Mouse (Mus musculus) liver, embryonic 13.5 days (tissue): Measurements from ENCODE around the gene Stx1b. TPM values are rescaled to one million over a fixed set of nuclear protein-coding genes. Genes with fewer than 3 reads are reported as not detected.
A peak's percentile ranks its signal among the peaks of the same experiment; 100 is the strongest.

Experiments used
- ATAC-seq: fragments of 200-750 bp; cut with Nextera tagmentation; 2 replicates; pipeline ENCODE4 v1.8.0; 2017; ENCODE audit warnings: low read depth, mild to moderate bottlenecking, moderate number of reproducible peaks, moderate library complexity
- DNase-seq: peaks from one replicate; pipeline ENCODE4 v3.0.0; 2022
- H3K27ac ChIP-seq: fragments of 300-500 bp; sonication (generic); 2 replicates; pipeline ENCODE4 v1.5.1; 2015; ENCODE audit warnings: moderate library complexity, mild to moderate bottlenecking, inconsistent platforms
- H3K27me3 ChIP-seq: fragments of 300-500 bp; sonication (generic); 2 replicates; pipeline ENCODE4 v1.6.1; 2015; ENCODE audit warnings: mild to moderate bottlenecking, inconsistent platforms
- H3K36me3 ChIP-seq: fragments of 300-500 bp; sonication (generic); 2 replicates; pipeline ENCODE4 v1.6.1; 2015; ENCODE audit warnings: mild to moderate bottlenecking, inconsistent platforms
- H3K4me1 ChIP-seq: fragments of 300-500 bp; sonication (generic); replicated peaks from 2 replicates; pipeline ENCODE4 v1.6.1; 2015; ENCODE audit warnings: inconsistent platforms
- H3K4me2 ChIP-seq: fragments of 300-500 bp; sonication (generic); 2 replicates; pipeline ENCODE4 v1.6.1; 2015; ENCODE audit warnings: inconsistent platforms, mild to moderate bottlenecking, moderate library complexity
- H3K4me3 ChIP-seq: fragments of 300-500 bp; sonication (generic); replicated peaks from 2 replicates; pipeline ENCODE4 v1.5.1; 2015; ENCODE audit warnings: mild to moderate bottlenecking, inconsistent platforms
- H3K9ac ChIP-seq: fragments of 300-500 bp; sonication (generic); 2 replicates; pipeline ENCODE4 v1.6.1; 2015; ENCODE audit warnings: mild to moderate bottlenecking, inconsistent platforms
- H3K9me3 ChIP-seq: fragments of 300-500 bp; sonication (generic); replicated peaks from 2 replicates; pipeline ENCODE4 v1.6.1; 2016; ENCODE audit warnings: inconsistent platforms
- WGBS: fragments of 180-500 bp; shearing (Covaris S2); methylation state at CpG from one replicate; pipeline ENCODE4 v1.1.7; 2015; ENCODE audit not compliant: insufficient replicate concordance; 5-methylcytosine and 5-hydroxymethylcytosine counted together
- polyA plus RNA-seq: library from polyadenylated mRNA; unstranded; fragments of >200 nt; fragmentation: Nextera tagmentation; extraction: Ambion mirVana; gene quantifications from 2 replicates; pipeline ENCODE4 v1.2.1, GENCODE M21; 2015

Gene Stx1b
- polyA plus RNA-seq, 1 experiment from 2014 or later = 0.41 TPM

DNA sequence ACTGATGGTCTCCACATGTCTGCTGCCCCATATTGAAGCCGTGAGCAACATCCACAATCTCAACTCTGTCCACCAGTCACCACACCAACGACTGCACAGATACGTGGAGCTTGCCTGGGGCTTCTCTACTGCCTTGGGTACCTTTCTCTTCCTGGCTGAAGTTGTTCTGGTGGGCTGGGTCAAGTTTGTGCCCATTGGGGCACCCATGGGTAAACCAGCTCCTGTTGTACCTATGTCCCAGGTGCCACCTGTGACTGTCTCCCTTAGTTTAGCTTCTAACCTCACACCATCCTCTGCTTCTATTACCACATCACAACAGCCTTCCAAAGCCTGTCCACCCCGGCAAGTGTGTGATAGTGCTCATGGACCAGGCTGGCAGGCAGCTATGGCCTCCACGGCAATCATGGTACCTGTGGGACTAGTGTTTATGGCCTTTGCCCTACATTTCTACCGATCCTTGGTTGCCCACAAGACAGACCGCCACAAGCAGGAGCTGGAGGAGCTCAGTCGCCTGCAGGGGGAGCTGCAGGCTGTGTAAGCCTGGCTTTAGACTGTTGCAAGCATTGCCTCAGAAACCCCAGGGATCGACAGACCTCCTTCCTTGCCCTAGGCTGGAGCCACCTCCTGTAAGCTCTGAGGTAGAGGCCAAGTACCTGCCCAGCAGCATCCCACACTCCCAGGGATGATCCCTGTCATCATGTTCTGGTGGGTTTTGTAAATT is 50.5 kb downstream of the Stx1b start:
- no peak overlapping the region for H3K4me3 ChIP-seq
- WGBS = 36% methylated on average over 9 of the region's 9 CpGs

DNA sequence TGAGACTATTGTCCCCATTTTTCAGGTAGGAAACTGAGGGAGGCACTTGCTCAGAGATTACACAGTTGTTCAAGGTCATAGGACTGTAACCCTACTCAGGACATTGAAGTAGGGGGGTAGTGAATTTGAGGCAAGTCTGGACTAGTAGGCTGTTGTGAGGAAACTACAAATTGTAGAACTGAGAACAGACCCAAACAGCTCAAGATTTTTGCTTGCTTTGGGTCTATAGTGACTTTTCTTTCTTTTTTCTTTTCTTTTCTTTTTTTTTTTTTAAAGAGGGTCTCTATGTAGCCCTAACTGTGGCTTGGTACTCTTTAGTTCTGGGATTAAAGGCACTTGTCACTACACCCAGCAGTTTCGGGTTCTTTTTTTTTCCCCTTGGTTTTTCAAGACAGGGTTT is 51.8 kb downstream of the Stx1b start:
- no peak for DNase-seq
- peaks cover 77% of the 10 kb centered on the region for H3K4me1 ChIP-seq
- ATAC-seq = no peak
- peaks cover 9% of the 10 kb centered on the region for H3K36me3 ChIP-seq
- 64% methylated on average over 1 of the region's 1 CpGs for WGBS
- H3K4me2 ChIP-seq = no peak overlapping the region
- no peaks in the 10 kb centered on the region for H3K27me3 ChIP-seq
- H3K27ac ChIP-seq = no peak overlapping the region
- no peak overlapping the region for H3K4me3 ChIP-seq
- no peaks in the 10 kb centered on the region for H3K9me3 ChIP-seq
- H3K9ac ChIP-seq = no peak overlapping the region

More for the DNA sequence above, 50.5 kb downstream of the Stx1b start:
- Histone ChIP-seq H3K36me3 (peaks cover 7% of the 10 kb centered on the region; the same call in 1 of the 2 replicates), H3K4me2 (no peak overlapping the region), H3K9ac (no peak overlapping the region), H3K9me3 (no peaks in the 10 kb centered on the region), H3K27ac (no peak overlapping the region), H3K27me3 (no peaks in the 10 kb centered on the region), H3K4me1 (peaks cover 75% of the 10 kb centered on the region)
- peak; percentile 69 for DNase-seq
- ATAC-seq = no peak

GRCm38 (mm10) chr7:127772080-127772479 is 52.3 kb downstream of the Stx1b start:
- no peak for DNase-seq
- Histone ChIP-seq H3K4me3 (no peak overlapping the region), H3K9me3 (no peaks in the 10 kb centered on the region), H3K4me1 (peaks cover 82% of the 10 kb centered on the region), H3K4me2 (no peak overlapping the region), H3K27ac (no peak overlapping the region), H3K9ac (no peak overlapping the region), H3K36me3 (peaks cover 10% of the 10 kb centered on the region), H3K27me3 (no peaks in the 10 kb centered on the region)
- no peak for ATAC-seq
- 41% methylated on average over 3 of the region's 3 CpGs for WGBS

GRCm38 (mm10) chr7:127771262-127771661 is 53.1 kb downstream of the Stx1b start:
- no peaks in the 10 kb centered on the region for H3K27me3 ChIP-seq
- DNase-seq = no peak
- peak overlapping the region; percentile 96 for H3K4me2 ChIP-seq
- H3K27ac ChIP-seq = peak overlapping the region; percentile 98
- peaks cover 90% of the 10 kb centered on the region for H3K4me1 ChIP-seq
- no peaks in the 10 kb centered on the region for H3K9me3 ChIP-seq
- peak overlapping the region; percentile 73; the same call in 1 of the 2 replicates for H3K4me3 ChIP-seq
- 49% methylated on average over 5 of the region's 5 CpGs for WGBS
- peak overlapping the region; percentile 92; the same call in 1 of the 2 replicates for H3K9ac ChIP-seq
- H3K36me3 ChIP-seq = peaks cover 10% of the 10 kb centered on the region
- ATAC-seq = no peak

GRCm38 (mm10) chr7:127770039-127770905 is 54.1 kb downstream of the Stx1b start:
- DNase-seq (peak; percentile 24), ATAC-seq (no peak)
- Histone ChIP-seq H3K9me3 (no peaks in the 10 kb centered on the region), H3K4me2 (peak overlapping the region; percentile 96), H3K27me3 (no peaks in the 10 kb centered on the region), H3K4me1 (peaks cover 92% of the 10 kb centered on the region), H3K36me3 (peaks cover 10% of the 10 kb centered on the region), H3K27ac (peak overlapping the region; percentile 98), H3K9ac (peak overlapping the region; percentile 92), H3K4me3 (peak overlapping the region; percentile 73)
- under 1% methylated on average over 27 of the region's 27 CpGs for WGBS

DNA sequence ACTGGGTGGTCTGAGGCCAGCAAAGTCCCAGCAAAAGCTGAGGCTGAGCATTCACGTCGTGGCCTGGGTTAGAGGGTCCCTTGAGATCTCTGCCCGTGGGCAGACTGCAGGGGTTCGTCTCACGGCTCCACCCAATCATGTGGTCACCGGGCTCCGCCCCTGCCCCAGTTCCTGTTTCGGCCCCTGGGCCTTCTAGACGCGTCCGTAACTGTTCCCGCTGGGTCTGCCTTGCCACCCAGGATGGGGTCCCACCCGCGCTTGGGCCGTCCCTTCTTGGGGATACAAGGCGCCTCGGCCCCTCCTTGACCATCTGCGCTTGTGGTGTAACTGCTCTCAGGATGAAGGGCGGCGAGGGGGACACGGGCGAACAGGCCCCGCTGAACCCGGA is 54.7 kb downstream of the Stx1b start, which contains the start of gene Orai3:
Orai3 (plus strand) TSS at position 165 of the 388 bp plus-strand sequence.
- Histone ChIP-seq H3K9ac (peak within 1 kb of the TSS; percentile 92), H3K9me3 (no peaks in the 10 kb centered on the region), H3K27me3 (no peaks in the 10 kb centered on the region), H3K27ac (peak within 1 kb of the TSS; percentile 98), H3K36me3 (peaks cover 10% of the 10 kb centered on the region), H3K4me1 (peaks cover 93% of the 10 kb centered on the region), H3K4me3 (peak within 1 kb of the TSS; percentile 73), H3K4me2 (peak within 1 kb of the TSS; percentile 96)
- ATAC-seq (peak; percentile 33), DNase-seq (peak; percentile 74)
- 0% methylated on average over 24 of the region's 24 CpGs for WGBS

DNA sequence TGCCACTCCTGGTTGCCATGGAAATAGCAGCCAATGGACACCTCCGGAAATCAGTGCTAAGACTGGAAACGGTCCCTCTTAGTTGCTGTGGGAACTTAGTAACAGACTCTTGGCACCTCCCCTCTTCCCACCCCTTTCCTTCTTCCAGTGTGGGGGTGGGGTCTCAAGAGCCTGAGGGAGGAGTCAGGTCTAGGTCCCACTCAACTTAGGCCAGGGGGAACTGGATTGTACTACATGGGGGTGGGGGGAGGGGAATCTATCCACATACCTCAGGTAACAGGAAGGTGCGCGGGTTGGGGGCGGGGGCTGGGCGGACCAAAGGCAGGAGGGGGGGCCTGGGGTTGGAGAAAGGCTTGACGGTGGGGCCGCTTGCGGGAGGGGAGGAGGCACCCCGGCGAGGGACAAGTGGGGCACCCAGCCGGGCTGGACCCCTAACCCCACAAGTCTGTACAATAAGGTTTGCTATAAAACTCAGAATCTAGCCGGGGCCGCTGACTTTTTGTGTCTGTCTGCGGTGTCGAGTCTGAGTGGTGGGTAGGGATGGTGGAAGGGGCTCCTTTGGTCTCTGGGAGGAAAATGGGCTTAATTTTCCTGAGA is 55.3 kb downstream of the Stx1b start:
- peak overlapping the region; percentile 73 for H3K4me3 ChIP-seq
- H3K36me3 ChIP-seq = peaks cover 7% of the 10 kb centered on the region
- DNase-seq (peak; percentile 70), ATAC-seq (0 out of 2 replicates have a peak, but pooled peaks have one; percentile 1)
- no peaks in the 10 kb centered on the region for H3K9me3 ChIP-seq
- WGBS = under 1% methylated on average over 16 of the region's 16 CpGs
- no peaks in the 10 kb centered on the region for H3K27me3 ChIP-seq
- H3K4me1 ChIP-seq = peaks cover 88% of the 10 kb centered on the region
- H3K4me2 ChIP-seq = peak overlapping the region; percentile 96
- peak overlapping the region; percentile 98 for H3K27ac ChIP-seq
- peak overlapping the region; percentile 92 for H3K9ac ChIP-seq

DNA sequence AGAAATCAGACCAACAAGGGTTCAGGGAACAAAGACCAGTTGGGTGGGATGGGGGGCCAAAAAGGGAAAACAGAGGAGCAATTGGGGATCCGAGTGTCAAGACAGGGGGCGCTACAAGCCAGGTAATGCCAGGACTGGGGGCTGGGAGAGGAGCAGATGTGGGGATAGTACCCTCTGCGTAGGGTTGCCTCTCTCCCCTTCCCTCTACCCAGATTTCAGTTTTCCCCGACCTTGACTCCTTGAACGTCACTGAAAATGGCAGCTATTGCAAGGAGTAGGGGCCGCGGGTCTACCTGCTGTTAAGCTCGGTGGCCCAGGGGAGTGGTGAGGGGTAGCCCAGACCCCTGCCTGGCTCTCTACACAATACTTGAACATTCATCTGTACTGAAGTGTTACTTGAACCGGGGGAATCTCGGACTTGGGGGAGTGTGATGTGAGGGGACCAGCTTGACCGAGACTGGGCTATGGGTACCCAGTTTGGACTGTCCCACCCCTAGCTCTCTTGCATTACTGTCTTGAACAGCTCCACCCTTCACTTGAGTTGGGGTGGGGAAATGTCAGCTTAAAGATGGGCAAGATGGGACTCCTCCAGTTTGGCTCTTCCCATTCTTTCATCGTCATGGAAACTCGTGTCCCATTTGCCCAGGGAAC is 55.9 kb downstream of the Stx1b start:
- WGBS = 50% methylated on average over 13 of the region's 13 CpGs
- Histone ChIP-seq H3K36me3 (peaks cover 8% of the 10 kb centered on the region), H3K27ac (peak overlapping the region; percentile 98), H3K4me2 (peak overlapping the region; percentile 96), H3K27me3 (no peaks in the 10 kb centered on the region), H3K9ac (peak overlapping the region; percentile 92), H3K9me3 (no peaks in the 10 kb centered on the region), H3K4me1 (peaks cover 82% of the 10 kb centered on the region), H3K4me3 (peak overlapping the region; percentile 73)
- DNase-seq (no peak), ATAC-seq (no peak)

- peak overlapping the region; percentile 96 for H3K4me2 ChIP-seq
- WGBS = 59% methylated on average over 19 of the region's 19 CpGs
- peak overlapping the region; percentile 92 for H3K9ac ChIP-seq
- H3K27ac ChIP-seq = peak overlapping the region; percentile 98
- ATAC-seq (peak; percentile 35), DNase-seq (no peak)
- H3K4me1 ChIP-seq = peaks cover 76% of the 10 kb centered on the region
- no peaks in the 10 kb centered on the region for H3K27me3 ChIP-seq
- peak overlapping the region; percentile 73 for H3K4me3 ChIP-seq
- peaks cover 9% of the 10 kb centered on the region for H3K36me3 ChIP-seq
- H3K9me3 ChIP-seq = no peaks in the 10 kb centered on the region
Measured at GRCm38 (mm10) chr7:127767671-127768345, 56.5 kb downstream of the Stx1b start.

DNA sequence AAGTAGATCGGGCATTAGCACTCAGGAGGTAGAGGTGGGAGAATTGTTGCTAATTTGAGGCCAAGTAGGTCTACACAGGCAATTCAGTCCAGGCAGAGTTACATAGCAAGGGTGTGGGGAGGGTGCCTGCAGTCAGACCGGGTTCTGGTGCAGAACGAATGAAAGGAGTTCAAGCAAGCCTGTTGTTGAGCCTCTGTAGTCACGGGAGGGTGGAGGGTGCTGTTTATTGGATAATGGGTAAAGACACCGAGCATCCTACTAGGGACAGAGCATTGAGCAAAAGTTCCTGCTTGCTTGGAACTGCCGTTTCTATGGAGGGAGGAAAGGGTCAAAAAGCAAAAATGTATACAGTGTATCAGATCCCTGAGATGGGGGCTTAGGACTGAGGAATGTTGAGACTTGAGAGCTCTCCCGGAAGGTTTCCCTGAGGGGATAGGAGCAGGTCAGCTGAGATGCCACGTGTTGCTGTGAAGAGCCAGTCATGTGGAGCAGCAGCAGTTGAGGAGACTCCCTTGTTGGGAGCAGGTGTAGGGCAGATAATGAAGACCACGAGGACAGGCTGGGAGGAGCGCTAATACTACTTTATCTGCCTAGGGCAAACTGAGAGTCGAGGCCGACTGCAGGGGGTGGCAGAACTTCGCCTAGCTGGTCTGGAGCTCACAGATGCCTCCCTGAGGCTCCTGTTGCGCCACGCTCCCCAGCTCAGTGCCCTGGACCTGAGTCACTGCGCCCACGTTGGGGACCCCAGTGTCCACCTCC is 57.3 kb downstream of the Stx1b start:
- peak overlapping the region; percentile 73 for H3K4me3 ChIP-seq

More for the DNA sequence above, 57.3 kb downstream of the Stx1b start:
- Histone ChIP-seq H3K36me3 (peaks cover 14% of the 10 kb centered on the region), H3K4me2 (peak overlapping the region; percentile 96), H3K27me3 (no peaks in the 10 kb centered on the region), H3K27ac (peak overlapping the region; percentile 98), H3K4me1 (peaks cover 71% of the 10 kb centered on the region), H3K9me3 (no peaks in the 10 kb centered on the region), H3K9ac (peak overlapping the region; percentile 92)
- peak; percentile 88 for DNase-seq
- WGBS = 30% methylated on average over 17 of the region's 17 CpGs
- ATAC-seq = peak; percentile 93
